Mouse (Mus musculus): ENCODE results near the gene Pcyt2.

- no peak for TF ChIP-seq CTCF (IDR thresholded peaks at IDR 0.05; ENCODE audit: insufficient read depth, low read length)
- TF ChIP-seq POLR2A (IDR thresholded peaks at IDR 0.05; ENCODE audit: borderline replicate concordance, extremely low read depth, low read depth, low read length): no peak
These were observed 29.5 kb upstream of the Pcyt2 start for GRCm38 (mm10) chr11:120647047-120647830.
